ENCODE assay signal across 10 mouse cellular contexts in the genomic region with DNA sequence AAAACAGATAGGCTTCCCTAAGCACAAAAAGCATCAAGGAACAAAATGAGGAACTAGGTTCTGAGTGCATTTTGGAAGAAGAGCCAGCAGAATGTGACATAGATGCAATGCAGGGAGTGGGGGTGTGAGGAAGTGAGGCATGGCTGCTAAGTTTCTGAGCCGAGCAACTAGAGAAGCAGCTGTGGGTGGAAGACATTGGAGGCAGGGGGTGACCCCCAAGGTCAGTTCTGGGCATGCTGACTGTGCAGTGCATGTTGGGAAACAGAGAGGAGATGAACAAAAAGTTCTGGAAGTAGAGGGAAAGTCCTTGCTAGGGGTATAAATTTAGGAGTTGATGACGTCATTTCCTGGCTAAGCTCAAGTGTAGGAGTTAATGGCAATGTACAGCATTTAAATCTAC. TPM values are rescaled to one million over a fixed set of nuclear protein-coding genes. Genes with fewer than 3 reads are reported as not detected.
A peak's percentile ranks its signal among the peaks of the same experiment; 100 is the strongest.
DNase-seq lines count a peak whose midpoint lies in the region; ATAC-seq and TF ChIP-seq lines count a peak whose summit lies in the region.
"Had no signal": no experiment of that assay in that cellular context is flagged by ENCODE, and none has a peak within 500 bp of the region (broad histone marks: within the 10 kb centered on the region; RNA-seq: fewer than 3 reads in every experiment).

No protein-coding gene starts in this region.

- TF ChIP-seq CTCF in gastrocnemius, adult 2 months (IDR thresholded peaks at IDR 0.05), result no peak

- ATAC-seq in megakaryocyte progenitor cell, adult 5-6 weeks (replicated peaks; ENCODE audit: poor library complexity), result peak; percentile 84
- no peak for ATAC-seq in midbrain, embryonic 14.5 days (ENCODE audit: low FRiP score, low TSS enrichment)
- ATAC-seq in erythroblast, adult 5-6 weeks (replicated peaks; ENCODE audit: low FRiP score, poor library complexity, severe bottlenecking), result no peak

- peak; percentile 8 for DNase-seq in gastrocnemius, postnatal 25 days
- no peak for DNase-seq in gastrocnemius, adult 2 months
- peak; percentile 74 to 76 for DNase-seq in B cell, adult 2 months
- peak; percentile 6 for DNase-seq in heart, postnatal 25 days (ENCODE audit: low spot score)
- no peak for DNase-seq in midbrain, embryonic 14.5 days
- no peak for DNase-seq in ovary, postnatal 36 days (ENCODE audit: low spot score)
- DNase-seq: cerebellum, adult 11-12 months had no signal

- no peak overlapping the region for H3K27ac ChIP-seq in gastrocnemius, adult 2 months
- H3K27ac ChIP-seq in midbrain, embryonic 14.5 days (replicated peaks; ENCODE audit: low read depth, low read length), result no peak overlapping the region
- H3K27ac ChIP-seq: heart, embryonic 15.5 days had no signal

- no peaks in the 10 kb centered on the region for H3K9me3 ChIP-seq in midbrain, embryonic 14.5 days (ENCODE audit: control insufficient read depth, low read length)
- H3K9me3 ChIP-seq: heart, embryonic 15.5 days had no signal

- no peaks in the 10 kb centered on the region for H3K36me3 ChIP-seq in midbrain, embryonic 14.5 days (ENCODE audit: control insufficient read depth, insufficient read depth, low read length)
- H3K36me3 ChIP-seq: heart, embryonic 15.5 days had no signal

- H3K4me3 ChIP-seq in gastrocnemius, adult 2 months, result no peak overlapping the region
- no peak overlapping the region for H3K4me3 ChIP-seq in midbrain, embryonic 14.5 days (replicated peaks; ENCODE audit: low read depth, low read length)
- H3K4me3 ChIP-seq: heart, embryonic 15.5 days had no signal

- H3K9ac ChIP-seq in midbrain, embryonic 14.5 days (replicated peaks; ENCODE audit: low read length), result no peak overlapping the region
- H3K9ac ChIP-seq: heart, embryonic 15.5 days had no signal

- no peaks in the 10 kb centered on the region for H3K27me3 ChIP-seq in midbrain, embryonic 14.5 days (ENCODE audit: control insufficient read depth, insufficient read depth, low read length)

- intact Hi-C loops in gastrocnemius, adult 2 months (cut with DNase I), result no loop called here
- intact Hi-C loops in heart, postnatal 25 days (cut with DNase I), result no loop called here

- WGBS in midbrain, embryonic 14.5 days, result 44% methylated on average over 2 of the region's 2 CpGs

- H3K4me2 ChIP-seq in midbrain, embryonic 14.5 days (ENCODE audit: low read length), result no peak overlapping the region
- H3K4me2 ChIP-seq: heart, embryonic 15.5 days had no signal

- peaks cover 3% of the 10 kb centered on the region; the same call in 1 of the 2 replicates for H3K4me1 ChIP-seq in midbrain, embryonic 14.5 days (ENCODE audit: control insufficient read depth, insufficient read depth, low read length)

RNA-seq across cellular contexts. Expression of a gene that starts 21.4 kb away (rescaled TPM):
- 1 to 10 TPM; 8.0 to 8.4 TPM for total RNA-seq in gastrocnemius, postnatal 25 days (2021)
- 1 to 10 TPM; 8.4 to 8.6 TPM for total RNA-seq in gastrocnemius, adult 2 months (2021)
- 10 to 100 TPM; 11.9 to 13.1 TPM for total RNA-seq in heart, postnatal 25 days (2021)
- 27.1 and 31.2 TPM in 2 replicates for total RNA-seq in megakaryocyte progenitor cell, adult 5-6 weeks (2015)
- total RNA-seq in megakaryocyte progenitor cell, adult 5-6 weeks (2017), result 24.7 and 24.9 TPM in 2 replicates
- polyA plus RNA-seq in midbrain, embryonic 14.5 days (2014; fragmentation: Nextera tagmentation; extraction: Ambion mirVana), result 14.5 and 20.5 TPM in 2 replicates
- 13.4 and 16.9 TPM in 2 replicates for total RNA-seq in erythroblast, adult 5-6 weeks (2015; ENCODE audit: low replicate concordance)
- 10.4 and 13.4 TPM in 2 replicates for total RNA-seq in erythroblast, adult 5-6 weeks (2017; ENCODE audit: low replicate concordance)

RNA-seq across cellular contexts. Expression of a gene that starts 33.4 kb away (rescaled TPM):
- under 1 TPM; 0.27 to 0.64 TPM for total RNA-seq in gastrocnemius, postnatal 25 days (2021)
- total RNA-seq in gastrocnemius, adult 2 months (2021), result under 1 TPM; 0.36 to 0.38 TPM
- 1 to 10 TPM; 2.4 to 3.3 TPM for total RNA-seq in heart, postnatal 25 days (2021)
- 0.67 and 0.76 TPM in 2 replicates for total RNA-seq in megakaryocyte progenitor cell, adult 5-6 weeks (2015)
- 0.37 and 1.8 TPM in 2 replicates for total RNA-seq in megakaryocyte progenitor cell, adult 5-6 weeks (2017)
- polyA plus RNA-seq in midbrain, embryonic 14.5 days (2014; fragmentation: Nextera tagmentation; extraction: Ambion mirVana), result 10.1 and 13.5 TPM in 2 replicates
- total RNA-seq in erythroblast, adult 5-6 weeks (2015; ENCODE audit: low replicate concordance), result not detected in 2 replicates
- total RNA-seq in erythroblast, adult 5-6 weeks (2017; ENCODE audit: low replicate concordance), result 0.17 TPM in 1 of 2 replicates, not detected in the other

Comparison
In these comparisons a context has a peak if more than half of its experiments do, and no peak if none do; other contexts are left out.
1. DNase-seq: peak in gastrocnemius, postnatal 25 days (single experiment), B cell, adult 2 months (2 of 2) and heart, postnatal 25 days (single experiment); none in gastrocnemius, adult 2 months (single experiment), midbrain, embryonic 14.5 days (single experiment) and ovary, postnatal 36 days (single experiment).